Mouse (Mus musculus) heart, postnatal 4 days (tissue): ENCODE measurements at regions not wholly inside any gene's neighbourhood (a gene's known extent, or its start where the extent isn't known, plus 50 kb on each side); places are given as distances from the start of the nearest gene placed in this dataset.

Source experiments
- DNase-seq: peaks from one replicate; pipeline ENCODE4 v3.0.0; 2021

DNA sequence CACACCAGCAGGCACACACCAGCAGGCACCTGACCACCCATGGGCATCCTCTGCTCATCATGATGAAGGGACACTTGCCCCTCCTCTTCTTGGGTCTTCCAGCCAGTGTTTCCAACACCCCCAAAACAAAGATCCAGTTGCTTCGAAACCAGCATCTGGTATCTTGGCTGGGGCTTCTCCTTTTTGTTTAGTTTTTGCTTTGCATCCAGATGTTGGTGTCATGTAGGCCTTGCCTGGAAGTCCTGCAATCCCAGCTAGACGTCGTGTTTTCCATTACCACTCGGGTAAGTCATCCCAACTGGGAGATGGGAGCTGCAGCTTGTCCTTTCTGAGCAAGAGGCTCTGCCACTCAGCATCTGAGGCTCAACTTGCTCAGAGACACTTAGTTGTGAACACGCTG lies 70.6 kb upstream of the Tspan2 start:
- DNase-seq: no peak

DNA sequence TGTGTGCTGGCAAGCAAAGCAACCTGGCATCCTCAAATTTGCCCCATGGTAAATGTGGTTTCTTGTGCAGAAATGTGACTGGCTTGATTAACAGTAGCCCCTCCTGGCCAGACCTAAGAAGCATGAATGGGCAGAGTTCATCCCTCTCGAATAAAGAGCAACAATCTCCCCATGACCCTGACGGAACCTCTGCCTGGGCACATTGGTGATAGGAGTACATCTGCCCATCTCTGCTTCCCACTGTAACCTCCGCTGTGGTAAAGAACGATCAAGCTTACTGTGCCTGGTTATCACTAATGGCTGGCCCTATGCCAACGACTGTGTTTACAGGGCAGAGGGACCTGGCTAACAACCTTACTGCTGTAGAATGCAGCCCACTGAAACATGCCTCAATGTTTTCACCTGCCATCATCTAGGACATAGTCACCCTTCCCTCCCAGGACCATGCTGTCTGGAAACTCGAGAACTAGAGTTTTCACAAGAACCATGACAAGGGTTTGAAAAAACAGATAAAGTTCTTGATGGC lies 69.6 kb upstream of the Tspan2 start:
- peak; percentile 23 for DNase-seq

DNA sequence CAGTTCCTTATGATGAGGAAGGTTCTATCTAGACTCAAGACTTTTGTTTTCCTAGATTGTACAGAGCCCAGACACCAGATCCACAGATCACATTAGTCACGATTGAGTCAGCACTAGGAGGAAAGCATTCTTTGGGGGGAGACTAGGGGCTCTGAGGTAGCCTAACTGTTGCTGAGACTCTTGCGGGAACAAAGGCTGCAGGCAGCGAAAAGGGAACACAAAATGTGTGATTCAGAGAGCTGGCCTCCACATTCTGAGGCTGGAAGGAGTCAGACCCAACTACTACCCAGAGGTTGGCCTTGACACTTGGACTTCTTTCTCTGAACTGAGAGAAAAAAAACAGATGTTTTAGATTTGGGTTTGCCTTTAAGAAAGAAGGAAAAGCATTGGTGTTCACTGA lies 66.5 kb upstream of the Tspan2 start:
- DNase-seq: no peak

DNA sequence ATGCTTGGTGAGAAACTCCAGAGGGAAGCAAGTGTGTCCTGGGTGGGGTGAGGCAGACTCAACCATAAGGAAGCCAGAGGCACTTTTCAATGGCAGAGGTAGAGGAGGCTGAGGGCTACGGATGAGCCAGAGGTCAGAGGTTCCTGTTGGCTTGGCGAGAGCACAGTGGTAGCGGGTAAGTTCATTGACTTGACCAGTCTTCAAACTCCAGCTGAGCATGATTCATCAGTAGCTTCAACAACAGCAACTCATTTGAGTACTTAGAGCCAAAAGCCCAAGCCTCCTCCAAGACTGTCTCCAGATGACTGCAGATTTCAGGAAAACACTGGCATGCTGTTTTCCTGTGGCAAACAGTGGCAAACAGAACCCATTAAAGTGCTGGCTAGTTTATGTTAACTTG lies 65.8 kb upstream of the Tspan2 start:
- DNase-seq: no peak

DNA sequence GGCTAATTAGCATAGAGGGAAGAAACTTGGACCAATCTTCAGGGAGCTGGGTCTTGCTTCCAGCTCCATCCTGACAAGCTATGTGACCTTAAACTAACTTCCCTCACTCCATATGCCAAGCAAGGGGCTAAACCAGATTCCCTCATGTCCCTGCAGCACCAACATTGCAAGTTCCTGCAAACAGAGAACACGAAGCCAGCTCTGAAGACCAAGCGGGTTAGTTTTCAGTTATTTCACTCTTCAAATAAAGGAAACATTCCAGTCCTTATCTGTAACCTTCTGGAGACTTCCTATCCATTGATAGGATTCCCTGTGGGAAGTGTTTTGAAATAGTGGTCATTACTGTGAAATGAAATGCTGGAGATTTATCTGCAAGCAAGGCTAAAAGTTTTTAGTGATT lies 64.4 kb upstream of the Tspan2 start:
- no peak for DNase-seq

DNA sequence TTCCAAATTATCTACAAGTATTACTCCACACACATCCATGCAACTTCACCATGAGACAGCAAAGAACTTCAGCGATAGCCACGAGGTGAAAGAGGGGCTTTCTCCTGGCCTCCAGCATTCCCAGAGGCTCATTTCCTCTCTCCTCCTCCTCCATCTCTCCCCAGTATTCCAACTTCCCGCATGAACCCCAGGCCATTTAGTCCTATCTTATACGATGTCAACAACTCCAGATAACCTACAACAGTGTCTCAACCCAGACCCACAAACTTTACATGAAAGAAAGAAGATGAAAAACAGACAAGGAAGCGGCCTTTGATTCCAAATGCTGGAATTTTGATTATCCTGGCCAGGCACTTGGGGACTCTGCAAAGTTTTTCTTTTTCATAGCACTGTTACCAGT lies 63.8 kb upstream of the Tspan2 start:
- DNase-seq: no peak

DNA sequence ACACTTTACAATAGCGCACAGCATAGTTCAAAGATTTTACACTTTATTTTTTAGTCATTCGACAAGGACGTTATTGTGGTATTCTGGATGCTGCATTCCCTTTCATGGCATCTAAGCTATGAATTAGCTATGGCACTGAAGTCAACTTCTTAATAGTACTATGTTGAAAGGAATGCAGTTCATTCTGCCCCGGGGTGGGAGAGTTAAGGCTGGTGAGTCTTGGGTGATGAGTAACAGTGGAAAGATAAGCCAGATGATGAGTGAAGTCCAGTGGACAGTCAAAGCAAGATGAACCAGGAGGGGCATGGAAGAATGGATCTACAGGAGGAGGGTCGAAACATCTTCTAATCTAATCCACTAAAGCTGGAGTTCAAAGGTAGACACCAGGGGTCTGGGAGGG lies 63.4 kb upstream of the Tspan2 start:
- DNase-seq: no peak

DNA sequence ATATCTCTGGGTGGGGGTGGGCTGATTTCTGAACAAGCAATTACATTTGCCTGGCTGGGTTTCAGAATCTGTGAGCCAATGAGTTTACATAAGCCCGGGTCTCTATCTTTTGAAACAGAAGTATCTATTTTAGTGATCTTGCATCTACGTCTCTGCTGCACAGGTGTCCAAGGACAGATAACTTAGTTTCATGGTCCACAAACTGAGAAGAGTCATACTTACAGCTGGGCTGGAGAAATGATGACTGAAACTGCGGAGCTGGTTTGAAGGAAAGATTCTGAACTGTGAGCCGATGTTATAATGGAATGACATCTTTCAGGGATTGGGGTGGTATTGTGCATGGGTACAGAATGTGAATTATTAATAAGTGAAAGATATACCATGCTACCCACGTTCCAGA lies 60.8 kb upstream of the Tspan2 start:
- no peak for DNase-seq

DNA sequence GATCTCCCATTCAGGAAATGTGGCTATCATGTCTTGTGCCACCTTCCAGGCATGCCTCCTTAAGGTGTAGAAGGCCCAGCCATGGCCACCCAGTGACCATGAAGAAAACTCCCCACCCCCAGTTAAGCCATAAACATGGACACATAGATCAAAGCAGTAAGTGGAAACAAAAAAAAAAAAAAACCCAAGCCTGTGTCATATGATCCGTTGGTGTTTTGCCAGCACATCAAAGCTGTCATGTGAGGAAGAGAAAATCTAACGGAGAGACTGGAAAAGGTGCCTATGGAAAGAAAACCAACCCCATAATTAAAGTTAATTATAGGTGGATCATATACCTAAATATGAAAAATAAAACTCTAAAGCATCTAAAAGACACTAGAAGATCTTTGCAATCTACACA lies 60.3 kb upstream of the Tspan2 start:
- no peak for DNase-seq

DNA sequence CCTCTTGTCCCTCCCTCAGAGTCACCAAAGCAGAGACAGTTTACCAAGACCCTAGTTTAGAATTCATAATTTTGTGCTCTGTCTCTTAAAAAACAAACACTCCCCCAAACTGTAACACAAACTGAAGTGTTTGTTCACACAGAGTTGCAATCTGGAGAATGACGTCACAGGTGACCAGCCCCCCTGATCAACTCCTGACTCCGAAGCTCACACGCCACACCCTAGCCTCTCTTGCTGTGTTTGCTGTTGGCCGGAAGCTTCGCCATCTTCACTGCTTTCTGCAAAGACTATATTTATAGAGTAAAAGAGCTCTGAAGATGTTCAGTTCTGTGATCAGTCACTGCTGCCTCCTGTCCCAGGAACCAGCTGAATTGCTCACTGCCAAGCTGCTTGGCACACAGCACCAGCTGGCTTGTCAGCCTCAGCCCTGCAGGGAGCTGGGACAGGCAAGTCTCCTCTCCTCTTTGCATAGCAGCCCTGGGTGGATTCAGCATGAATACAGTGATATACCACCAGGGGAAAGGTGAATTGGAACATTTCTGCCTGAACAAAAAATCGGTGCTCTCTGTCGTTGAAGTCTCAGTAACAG lies 57.3 kb upstream of the Tspan2 start:
- DNase-seq: no peak

DNA sequence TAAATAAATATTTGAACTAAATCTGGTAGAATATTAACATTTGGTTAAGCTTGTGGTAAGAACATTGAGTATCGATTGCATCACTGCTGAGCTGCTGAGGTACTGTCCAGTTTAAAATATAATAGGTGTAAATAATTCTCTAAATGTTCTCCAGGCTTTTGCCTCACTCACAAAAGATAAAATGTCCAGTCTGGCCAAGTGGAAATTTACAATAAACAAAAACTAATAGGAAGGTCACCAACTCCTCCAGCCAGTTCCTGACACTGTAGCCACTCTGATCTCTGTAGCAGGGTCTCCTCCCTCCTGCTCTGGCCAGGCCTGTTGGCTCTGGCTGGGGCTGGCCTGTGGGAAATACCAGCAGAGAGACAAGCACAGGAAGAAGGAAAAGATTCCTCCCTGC lies 55.8 kb upstream of the Tspan2 start:
- peak; percentile 19 for DNase-seq

DNA sequence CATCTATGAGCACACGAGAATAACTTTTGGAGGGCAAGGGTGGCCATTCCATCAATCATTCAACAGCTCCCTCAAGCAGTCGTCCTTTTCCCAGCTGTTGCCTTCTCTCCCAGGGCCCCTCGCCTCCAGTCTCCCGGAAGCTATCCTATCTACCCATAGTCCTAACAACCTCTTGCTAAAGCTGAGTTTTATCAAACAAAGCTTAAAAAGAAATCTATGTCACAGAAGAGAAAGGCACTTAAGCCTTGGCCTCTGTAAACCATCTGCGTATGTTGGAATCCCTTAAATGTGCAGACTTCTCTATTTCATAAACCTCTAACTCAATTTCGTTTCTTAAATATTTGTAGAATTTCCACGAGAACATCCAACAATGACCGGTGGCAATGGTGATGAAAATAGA lies 51.9 kb upstream of the Tspan2 start:
- no peak for DNase-seq

DNA sequence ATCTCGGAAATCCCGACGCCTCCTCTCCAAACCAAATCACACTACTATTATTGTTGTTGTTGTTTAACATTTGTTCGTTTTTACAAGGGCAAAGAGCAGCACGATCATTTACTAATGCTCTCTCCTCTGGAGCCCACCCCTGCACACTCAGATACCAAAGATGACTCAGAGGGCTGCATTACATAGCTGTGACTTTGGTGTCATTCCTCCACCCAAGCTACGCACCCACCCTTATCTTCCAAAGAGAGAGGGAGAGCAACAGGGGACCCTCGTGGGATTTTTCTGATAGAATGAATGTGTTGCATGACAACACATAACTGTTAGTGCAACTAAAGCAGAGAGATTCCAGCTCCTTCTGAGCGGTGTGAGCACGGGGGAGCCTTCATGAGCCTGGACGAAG lies 50.8 kb upstream of the Tspan2 start:
- DNase-seq: no peak
